Mouse (Mus musculus) embryo, embryonic 11 days (tissue): Measurements from ENCODE around the gene Ctsz.

Source experiments
- DNase-seq: peaks from one replicate; pipeline ENCODE4 v3.0.0-alpha.2; 2015

Gene Ctsz

DNA sequence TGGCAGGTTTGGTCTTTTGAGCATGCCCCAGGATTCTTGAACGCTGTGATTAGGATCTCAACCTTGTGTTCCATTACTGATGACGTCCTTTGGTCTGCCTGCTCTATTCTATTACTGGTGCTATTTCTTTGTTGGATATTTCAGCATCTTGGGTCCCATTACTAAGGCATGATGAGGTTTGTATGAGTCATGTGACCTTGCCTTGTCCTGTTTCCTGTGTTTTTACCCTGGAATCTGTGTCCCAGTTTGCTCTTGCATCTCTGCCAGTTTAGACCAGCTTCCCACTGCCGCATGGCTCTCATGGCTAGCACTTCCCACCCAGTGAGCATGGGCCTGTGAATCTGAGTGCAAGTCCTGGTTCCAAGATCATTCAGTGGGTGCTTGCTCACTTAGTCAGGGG lies 46.9 kb downstream of the Ctsz start:
- no peak for DNase-seq

DNA sequence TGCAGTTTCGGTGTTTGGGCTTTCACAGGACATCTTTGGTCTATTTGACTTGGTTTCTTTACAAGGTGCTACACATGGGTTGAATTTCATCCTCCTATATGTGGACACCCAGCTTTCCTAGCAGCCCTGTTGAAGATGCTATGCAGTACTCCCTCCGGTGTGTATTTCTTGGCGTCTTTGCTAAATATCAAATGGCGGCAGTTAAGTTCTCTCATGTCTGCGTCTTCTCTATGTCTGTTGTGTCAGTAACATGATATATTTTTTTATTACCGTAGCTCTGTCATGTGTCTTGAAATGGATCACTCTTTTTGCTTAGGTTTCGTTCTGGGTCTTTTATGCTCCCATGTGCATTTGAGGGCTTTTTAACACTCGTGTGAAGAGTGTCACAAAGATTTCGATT lies 57.8 kb downstream of the Ctsz start:
- DNase-seq, result no peak
